Mouse (Mus musculus) liver, adult (tissue): ENCODE results near the gene Hexim2.

ENCODE experiments used
- GATA4 ChIP-seq: IDR thresholded peaks from 2 replicates; pipeline ENCODE4 v1.6.1; 2014; ENCODE audit warnings: mild to moderate bottlenecking, low read length; ENCODE audit not compliant: insufficient replicate concordance

Hexim2 gene

GRCm38 (mm10) chr11:103131701-103132575, at the start of gene Hexim2:
Hexim2 (plus strand) TSS chr11:103132429.
- no peak for TF ChIP-seq GATA4

GRCm38 (mm10) chr11:103093306-103093705, 38.9 kb upstream of the Hexim2 start:
- TF ChIP-seq GATA4: no peak

- TF ChIP-seq GATA4: no peak
Observed at GRCm38 (mm10) chr11:103093862-103094833, 38.1 kb upstream of the Hexim2 start.

- no peak for TF ChIP-seq GATA4
Observed at GRCm38 (mm10) chr11:103095107-103095670, 37.0 kb upstream of the Hexim2 start.

GRCm38 (mm10) chr11:103095801-103096200, 36.4 kb upstream of the Hexim2 start:
- no peak for TF ChIP-seq GATA4

- TF ChIP-seq GATA4: no peak
Observed at GRCm38 (mm10) chr11:103096979-103097894, 35.0 kb upstream of the Hexim2 start.

GRCm38 (mm10) chr11:103098531-103099190, 33.6 kb upstream of the Hexim2 start:
- no peak for TF ChIP-seq GATA4

- TF ChIP-seq GATA4: no peak
Observed at GRCm38 (mm10) chr11:103099352-103099940, 32.8 kb upstream of the Hexim2 start.

- TF ChIP-seq GATA4: no peak
Observed at GRCm38 (mm10) chr11:103100361-103100760, 31.9 kb upstream of the Hexim2 start.

GRCm38 (mm10) chr11:103101481-103101865, 30.8 kb upstream of the Hexim2 start, which contains the start of the genes Plcd3 and Acbd4:
Plcd3 (minus strand) TSS chr11:103101658.
Acbd4 (plus strand) TSS chr11:103101682.
- TF ChIP-seq GATA4: no peak

- no peak for TF ChIP-seq GATA4
Observed at GRCm38 (mm10) chr11:103101866-103102501, 30.2 kb upstream of the Hexim2 start.

GRCm38 (mm10) chr11:103102725-103103349, 29.4 kb upstream of the Hexim2 start:
- TF ChIP-seq GATA4: peak; percentile 39; the same call in 1 of the 2 replicates
